Mouse (Mus musculus): Measurements from ENCODE around the gene Ptpn5. TPM values are rescaled to one million over a fixed set of nuclear protein-coding genes. Genes with fewer than 3 reads are reported as not detected.

Ptpn5 gene
- polyA plus RNA-seq, 1 experiment from 2014 or later: 1.2 TPM

- Histone ChIP-seq H3K27me3 (replicated peaks; ENCODE audit: insufficient read depth, low read length) (no peaks in the 10 kb centered on the region), H3K4me1 (ENCODE audit: insufficient read depth, low read depth, low read length) (no peaks in the 10 kb centered on the region), H3K9me3 (ENCODE audit: low read length) (no peaks in the 10 kb centered on the region), H3K9ac (replicated peaks; ENCODE audit: low read depth) (no peak overlapping the region), H3K4me3 (ENCODE audit: low read depth, low read length) (no peak overlapping the region), H3K27ac (ENCODE audit: low read length) (no peak overlapping the region), H3K4me2 (replicated peaks; ENCODE audit: low read depth, low read length) (no peak overlapping the region), H3K36me3 (ENCODE audit: insufficient read depth, low read length) (no peaks in the 10 kb centered on the region)
- WGBS: 66% methylated on average over 8 of the region's 8 CpGs
- no peak for TF ChIP-seq CTCF (IDR thresholded peaks at IDR 0.05)
- no peak for TF ChIP-seq EP300 (IDR thresholded peaks at IDR 0.05)
- DNase-seq (ENCODE audit: low spot score): no peak
- no peak for ATAC-seq
These were observed 98.1 kb downstream of the Ptpn5 start for GRCm38 (mm10) chr7:47035426-47035825.

GRCm38 (mm10) chr7:47034785-47035384 lies 98.6 kb downstream of the Ptpn5 start:
- Histone ChIP-seq H3K9me3 (ENCODE audit: low read length) (no peaks in the 10 kb centered on the region), H3K27ac (ENCODE audit: low read length) (no peak overlapping the region), H3K4me3 (ENCODE audit: low read depth, low read length) (no peak overlapping the region), H3K4me2 (replicated peaks; ENCODE audit: low read depth, low read length) (no peak overlapping the region), H3K27me3 (replicated peaks; ENCODE audit: insufficient read depth, low read length) (no peaks in the 10 kb centered on the region), H3K36me3 (ENCODE audit: insufficient read depth, low read length) (no peaks in the 10 kb centered on the region), H3K4me1 (ENCODE audit: insufficient read depth, low read depth, low read length) (no peaks in the 10 kb centered on the region), H3K9ac (replicated peaks; ENCODE audit: low read depth) (no peak overlapping the region)
- TF ChIP-seq EP300 (IDR thresholded peaks at IDR 0.05) (no peak), CTCF (IDR thresholded peaks at IDR 0.05) (no peak)
- ATAC-seq (no peak), DNase-seq (ENCODE audit: low spot score) (no peak)
- WGBS: 84% methylated on average over 4 of the region's 4 CpGs

- TF ChIP-seq CTCF (IDR thresholded peaks at IDR 0.05) (no peak), EP300 (IDR thresholded peaks at IDR 0.05) (no peak)
- DNase-seq (ENCODE audit: low spot score) (peak; percentile 35), ATAC-seq (peak; percentile 68)
- Histone ChIP-seq H3K4me1 (ENCODE audit: insufficient read depth, low read depth, low read length) (no peaks in the 10 kb centered on the region), H3K4me3 (ENCODE audit: low read depth, low read length) (no peak overlapping the region), H3K9me3 (ENCODE audit: low read length) (no peaks in the 10 kb centered on the region), H3K4me2 (replicated peaks; ENCODE audit: low read depth, low read length) (no peak overlapping the region), H3K36me3 (ENCODE audit: insufficient read depth, low read length) (no peaks in the 10 kb centered on the region), H3K27me3 (replicated peaks; ENCODE audit: insufficient read depth, low read length) (no peaks in the 10 kb centered on the region), H3K27ac (ENCODE audit: low read length) (no peak overlapping the region), H3K9ac (replicated peaks; ENCODE audit: low read depth) (no peak overlapping the region)
- 65% methylated on average over 4 of the region's 4 CpGs for WGBS
These were observed 102.1 kb downstream of the Ptpn5 start for GRCm38 (mm10) chr7:47031371-47031770.

GRCm38 (mm10) chr7:47030517-47031193 lies 102.8 kb downstream of the Ptpn5 start:
- H3K36me3 ChIP-seq (ENCODE audit: insufficient read depth, low read length): no peaks in the 10 kb centered on the region
- WGBS: 69% methylated on average over 9 of the region's 9 CpGs

More at GRCm38 (mm10) chr7:47030517-47031193, 102.8 kb downstream of the Ptpn5 start:
- Histone ChIP-seq H3K27ac (ENCODE audit: low read length) (no peak overlapping the region), H3K4me1 (ENCODE audit: insufficient read depth, low read depth, low read length) (no peaks in the 10 kb centered on the region), H3K4me2 (replicated peaks; ENCODE audit: low read depth, low read length) (no peak overlapping the region), H3K4me3 (ENCODE audit: low read depth, low read length) (no peak overlapping the region), H3K9me3 (ENCODE audit: low read length) (no peaks in the 10 kb centered on the region), H3K27me3 (replicated peaks; ENCODE audit: insufficient read depth, low read length) (no peaks in the 10 kb centered on the region), H3K9ac (replicated peaks; ENCODE audit: low read depth) (no peak overlapping the region)
- ATAC-seq: 0 out of 2 replicates have a peak, but pooled peaks have one; percentile 40
- DNase-seq (ENCODE audit: low spot score): peak; percentile 13
- TF ChIP-seq CTCF (IDR thresholded peaks at IDR 0.05) (no peak), EP300 (IDR thresholded peaks at IDR 0.05) (no peak)

Small RNAs within 50 kb of the gene (microRNA-seq; reads per million reads assigned to microRNA genes)
- not detected for gene Mir7056

Other genes with a start within 250 kb of the Ptpn5 start
- gene Tsg101, start 213.7 kb downstream of the Ptpn5 start, polyA plus RNA-seq (2015; fragmentation: Nextera tagmentation; extraction: Ambion mirVana): 134 and 150 TPM in 2 replicates
- gene Uevld, start 175.2 kb downstream of the Ptpn5 start, polyA plus RNA-seq (2015; fragmentation: Nextera tagmentation; extraction: Ambion mirVana): 4.1 and 6.0 TPM in 2 replicates
- gene Gm9999, start 150.1 kb downstream of the Ptpn5 start, polyA plus RNA-seq (2015; fragmentation: Nextera tagmentation; extraction: Ambion mirVana): not detected in 2 replicates
- 13.1 and 14.9 TPM in 2 replicates for gene Spty2d1, start 125.3 kb downstream of the Ptpn5 start, polyA plus RNA-seq (2015; fragmentation: Nextera tagmentation; extraction: Ambion mirVana)
- gene Tmem86a, start 83.1 kb downstream of the Ptpn5 start, polyA plus RNA-seq (2015; fragmentation: Nextera tagmentation; extraction: Ambion mirVana): 36.2 and 36.5 TPM in 2 replicates
- not detected in 2 replicates for gene Mrgpra6, start 71.2 kb upstream of the Ptpn5 start, polyA plus RNA-seq (2015; fragmentation: Nextera tagmentation; extraction: Ambion mirVana)
- 0.13 and 0.14 TPM in 2 replicates for gene Mrgpra9, start 119.2 kb upstream of the Ptpn5 start, polyA plus RNA-seq (2015; fragmentation: Nextera tagmentation; extraction: Ambion mirVana)
- not detected in 2 replicates for gene Mrgpra1, start 220.6 kb upstream of the Ptpn5 start, polyA plus RNA-seq (2015; fragmentation: Nextera tagmentation; extraction: Ambion mirVana)